Mouse (Mus musculus): ENCODE results near the gene Dok3. TPM values are rescaled to one million over a fixed set of nuclear protein-coding genes. Genes with fewer than 3 reads are reported as not detected.
"Not testable (repeated sequence)": the region's sequence is repeated elsewhere in the genome, so short reads cannot be mapped to it uniquely, and the experiment has no call there.

The Dok3 gene
- total RNA-seq (2021): 1 to 10 TPM; 5.0 to 6.5 TPM
- long read RNA-seq, partial matches to known transcripts: 1 of 7 reads
- long read RNA-seq, other reads (novel, unspliced or antisense): 2 of 7 reads

GRCm38 (mm10) chr13:55529198-55529915 lies at the start of gene Dok3:
Dok3 (minus strand) TSS chr13:55529296.
- no peak for DNase-seq (ENCODE audit: low spot score in 2 of 2)

- no peak for DNase-seq (ENCODE audit: low spot score in 2 of 2)
Observed at GRCm38 (mm10) chr13:55578086-55578485, 49.0 kb upstream of the Dok3 start.

DNA sequence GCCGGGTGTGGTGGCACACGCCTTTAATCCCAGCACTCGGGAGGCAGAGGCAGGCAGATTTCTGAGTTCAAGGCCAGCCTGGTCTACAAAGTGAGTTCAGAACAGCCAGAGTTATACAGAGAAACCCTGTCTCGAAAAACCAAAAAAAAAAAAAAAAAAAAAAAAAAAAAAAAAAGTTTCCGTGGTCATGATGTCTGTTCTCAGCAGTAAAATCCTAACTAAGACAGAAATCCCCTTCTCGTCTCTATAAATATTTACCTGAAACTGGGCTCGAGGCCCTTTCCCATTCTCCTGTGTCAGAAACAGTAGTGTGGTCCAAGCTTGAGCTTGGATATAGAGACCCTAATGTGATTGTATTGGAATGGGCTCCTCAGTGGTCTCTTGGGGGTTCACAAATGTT lies 47.8 kb upstream of the Dok3 start:
- DNase-seq (ENCODE audit: low spot score in 2 of 2): not testable (repeated sequence)

DNA sequence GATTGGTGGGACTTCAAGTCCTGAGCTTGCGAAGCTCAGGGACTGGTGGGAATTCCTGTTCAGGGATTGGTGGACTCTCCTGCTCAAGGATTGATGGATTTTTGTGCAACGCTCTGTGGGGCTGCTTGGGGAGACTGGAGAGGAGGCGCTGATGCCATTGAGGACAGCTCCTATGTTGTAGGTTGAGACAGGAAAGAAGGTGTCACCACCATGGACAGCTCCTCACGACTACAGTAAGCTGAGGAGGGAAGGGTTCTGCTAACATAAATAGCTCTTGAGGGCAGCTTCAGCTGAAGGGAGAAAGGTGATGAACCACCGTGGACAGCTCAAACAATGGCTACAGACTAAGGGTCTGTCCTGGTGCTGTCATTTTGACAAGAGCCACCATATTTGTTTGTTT lies 46.8 kb upstream of the Dok3 start:
- DNase-seq (ENCODE audit: low spot score in 2 of 2): no peak

GRCm38 (mm10) chr13:55574321-55574720 lies 45.2 kb upstream of the Dok3 start:
- DNase-seq (ENCODE audit: low spot score in 2 of 2): no peak

DNA sequence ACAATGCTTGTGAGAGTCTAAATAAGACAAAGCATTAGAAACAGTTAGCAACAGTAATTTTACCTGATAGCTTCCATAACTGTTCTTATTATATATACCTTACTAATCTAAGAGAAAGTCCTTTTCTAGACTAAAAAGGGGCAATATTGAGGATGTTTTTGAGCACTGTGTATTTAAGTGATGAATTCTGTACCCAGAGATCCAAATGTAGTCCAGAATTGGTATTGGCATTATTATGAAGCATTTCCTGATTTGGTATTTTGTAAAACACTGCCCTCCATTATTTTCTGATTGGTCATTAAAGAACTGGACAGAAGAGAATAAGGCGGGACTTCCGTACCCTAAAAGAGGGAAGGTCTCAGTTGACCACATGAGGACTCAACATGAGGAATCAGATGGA lies 44.3 kb upstream of the Dok3 start, which contains the start of gene Tmed9:
Gene Tmed9 (plus strand): TSS at position 301 of the 400 bp plus-strand sequence.
- no peak for DNase-seq (ENCODE audit: low spot score in 2 of 2)

DNA sequence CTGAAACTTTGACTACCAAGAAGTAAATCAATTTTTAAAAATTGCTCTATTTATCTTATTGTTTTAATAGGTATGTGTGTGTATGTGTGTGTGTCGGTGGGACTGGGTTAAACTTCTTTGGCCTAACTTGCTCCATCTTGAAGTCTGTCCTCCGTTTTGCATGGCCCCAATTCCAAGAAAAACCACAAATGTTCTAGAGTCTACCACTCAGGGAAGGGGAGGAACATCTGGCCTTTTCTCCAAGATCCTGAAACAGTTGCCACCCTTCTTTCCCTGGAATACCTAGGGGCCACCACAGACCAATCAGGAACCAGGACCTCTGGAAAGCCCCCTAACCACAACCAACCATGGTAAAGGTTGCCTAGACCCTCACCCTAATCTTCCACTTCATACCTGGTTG lies 42.9 kb upstream of the Dok3 start:
- DNase-seq (ENCODE audit: low spot score in 2 of 2): no peak

GRCm38 (mm10) chr13:55571027-55571751 lies 42.1 kb upstream of the Dok3 start, which contains the start of gene Fam193b:
Fam193b (minus strand) TSS chr13:55571120.
- DNase-seq (ENCODE audit: low spot score in 2 of 2): peak; percentile 94 to 96

GRCm38 (mm10) chr13:55570286-55570973 lies 41.3 kb upstream of the Dok3 start:
- DNase-seq (ENCODE audit: low spot score in 2 of 2): peak; percentile 51 to 64

DNA sequence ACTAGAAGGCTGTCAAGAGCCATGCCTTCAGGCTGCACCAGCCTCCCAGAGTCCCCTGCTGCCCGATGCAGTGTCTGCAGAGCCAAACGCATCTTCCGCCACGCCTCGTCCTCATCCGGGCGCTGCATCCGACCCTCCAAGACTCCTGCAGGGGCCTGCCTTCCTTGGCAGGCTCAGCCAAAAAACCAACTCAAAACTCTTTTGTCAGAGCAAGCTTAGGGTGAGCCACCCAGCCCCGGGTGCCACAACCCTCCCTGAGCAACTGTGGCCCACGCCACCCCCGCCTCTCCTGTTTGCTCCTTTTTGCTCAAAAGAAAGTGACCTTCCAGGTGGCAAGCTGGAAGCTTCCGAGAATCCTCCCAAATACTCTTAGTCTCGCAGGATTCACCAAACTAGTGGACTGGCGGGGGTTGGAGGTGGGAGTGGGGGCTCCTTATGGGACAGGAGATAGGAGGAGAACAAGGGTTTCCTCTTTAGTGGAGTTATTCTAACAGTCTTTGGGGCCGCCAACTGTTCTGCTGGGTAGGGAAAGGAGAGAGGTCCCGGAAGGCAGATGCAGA lies 40.7 kb upstream of the Dok3 start:
- DNase-seq (ENCODE audit: low spot score in 2 of 2): peak; percentile 28 to 31

DNA sequence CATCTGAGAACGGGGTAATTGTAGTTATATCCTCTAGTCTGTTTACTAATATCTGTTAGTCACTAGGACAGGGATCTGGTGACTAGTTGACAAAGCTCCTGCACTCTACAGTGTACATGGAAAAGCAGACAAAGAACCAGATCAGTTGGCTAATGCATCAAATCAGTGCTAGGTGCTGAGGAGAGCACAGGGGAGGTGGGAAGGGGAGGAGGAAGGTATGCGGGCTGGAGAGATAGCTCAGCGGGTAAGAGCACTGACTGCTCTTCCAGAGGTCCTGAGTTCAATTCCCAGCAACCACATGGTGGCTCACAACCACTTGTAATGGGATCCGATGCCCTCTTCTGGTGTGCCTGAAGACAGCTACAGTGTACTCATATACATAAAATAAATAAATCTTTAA lies 39.4 kb upstream of the Dok3 start:
- not testable (repeated sequence) for DNase-seq (ENCODE audit: low spot score in 2 of 2)

- no peak for DNase-seq (ENCODE audit: low spot score in 2 of 2)
Observed at GRCm38 (mm10) chr13:55567949-55568348, 38.9 kb upstream of the Dok3 start.

DNA sequence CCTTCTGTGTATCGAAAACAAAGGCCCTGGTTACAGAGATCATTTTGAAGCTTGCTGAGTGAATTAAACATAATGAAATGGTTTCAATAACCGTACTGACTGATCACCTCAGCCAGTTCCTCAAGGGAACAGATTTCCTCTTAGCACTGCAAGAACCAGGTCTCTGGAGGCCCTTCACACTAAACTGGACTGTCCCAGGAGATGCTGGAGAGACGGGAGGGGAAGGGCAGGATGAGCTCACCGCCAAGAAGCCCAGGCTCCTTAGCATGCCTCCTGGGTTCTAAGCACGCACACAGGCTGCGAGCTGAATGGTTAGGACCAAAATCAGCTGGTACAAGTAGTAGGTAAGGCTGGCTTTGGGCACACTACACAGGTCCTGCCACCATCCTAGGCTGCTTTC lies 37.9 kb upstream of the Dok3 start:
- no peak for DNase-seq (ENCODE audit: low spot score in 2 of 2)

DNA sequence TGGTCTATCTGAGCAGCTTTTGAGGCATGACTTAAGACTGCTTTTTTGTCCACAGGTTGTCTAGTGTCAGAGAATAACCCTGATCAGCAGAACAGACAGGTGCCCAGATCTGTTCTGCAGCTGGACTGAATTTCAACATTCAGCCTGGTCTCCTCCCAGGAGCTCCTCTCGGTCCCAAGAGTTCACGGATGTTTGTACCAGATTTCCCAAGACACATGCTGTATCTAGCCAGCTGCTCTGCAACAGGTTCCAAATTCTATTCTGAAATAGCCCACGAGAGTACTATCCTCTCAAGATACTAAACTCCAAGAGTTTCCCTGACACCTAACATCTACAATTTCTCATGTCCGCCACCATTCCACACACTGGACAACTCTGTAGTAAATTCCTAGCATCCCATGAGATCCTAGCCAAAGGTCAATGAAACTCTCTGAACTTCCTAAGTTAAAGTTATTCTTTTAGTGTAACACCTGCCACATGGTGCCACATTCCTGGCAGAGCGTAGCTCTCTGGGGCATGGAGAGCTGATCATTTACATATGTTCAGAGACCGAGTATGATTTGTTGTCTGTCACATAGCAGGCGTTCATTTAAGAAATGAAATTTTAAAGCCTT lies 34.3 kb upstream of the Dok3 start:
- DNase-seq (ENCODE audit: low spot score in 2 of 2): no peak

DNA sequence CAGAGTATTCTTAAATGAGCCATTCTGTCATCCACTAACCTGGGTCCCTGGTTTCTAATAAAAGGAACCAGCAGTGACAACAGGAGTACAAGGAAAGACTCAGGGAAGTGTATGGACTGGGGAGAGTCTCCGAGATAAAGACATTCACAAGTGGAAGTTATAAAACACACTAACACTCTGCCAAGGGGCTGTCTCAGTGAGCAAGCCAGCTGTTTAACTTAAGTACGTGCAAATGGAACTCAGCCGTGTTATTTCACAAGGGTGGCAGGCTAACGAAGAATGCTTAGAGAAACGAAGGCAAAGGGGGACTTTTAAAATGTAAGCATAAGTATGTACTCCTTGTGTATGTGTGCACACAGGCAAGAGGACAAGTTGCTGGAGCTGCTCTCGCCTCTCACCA lies 28.4 kb upstream of the Dok3 start:
- DNase-seq (ENCODE audit: low spot score in 2 of 2): no peak

GRCm38 (mm10) chr13:55555921-55556320 lies 26.8 kb upstream of the Dok3 start:
- no peak for DNase-seq (ENCODE audit: low spot score in 2 of 2)

DNA sequence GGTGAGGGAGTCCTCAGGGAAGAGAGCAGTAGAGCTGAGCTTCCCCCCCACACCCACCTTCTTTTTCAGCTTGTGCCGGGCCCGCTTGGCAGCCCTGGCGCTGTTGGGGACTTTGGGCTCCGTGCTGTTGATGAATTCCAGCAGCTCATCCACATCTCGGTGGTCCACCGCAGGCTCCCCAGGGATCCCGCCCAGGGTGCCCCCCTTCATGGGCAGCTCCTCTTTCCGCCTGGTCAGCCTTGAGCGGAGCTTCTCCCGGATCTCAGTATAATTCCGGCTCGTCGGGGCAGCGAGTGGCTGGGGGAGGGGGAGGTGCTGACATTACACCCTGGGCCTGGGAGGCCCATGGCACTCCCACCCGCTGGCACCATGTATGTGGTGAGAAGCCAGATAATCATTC lies 20.0 kb upstream of the Dok3 start:
- no peak for DNase-seq (ENCODE audit: low spot score in 2 of 2)

- no peak for DNase-seq (ENCODE audit: low spot score in 2 of 2)
Observed at GRCm38 (mm10) chr13:55548426-55548825, 19.3 kb upstream of the Dok3 start.

DNA sequence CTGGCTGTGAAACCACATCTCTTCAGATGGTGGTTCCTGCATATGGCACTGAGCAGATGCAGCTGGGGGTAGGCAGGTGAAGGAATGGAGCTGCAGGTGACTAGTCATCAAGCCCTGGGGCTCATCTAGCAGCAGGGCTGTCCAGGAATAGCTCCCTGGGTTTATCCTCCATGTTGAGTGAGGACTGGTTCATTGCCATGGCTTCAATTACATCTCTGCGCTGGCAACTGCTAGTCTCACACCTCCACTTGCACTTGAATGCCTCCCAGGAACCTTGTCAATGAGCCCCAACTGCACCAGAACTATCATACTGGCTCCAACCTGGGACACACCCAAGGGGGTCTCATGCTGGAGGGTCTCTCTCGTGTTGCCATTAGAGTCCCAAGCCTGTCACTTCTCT lies 18.8 kb upstream of the Dok3 start:
- no peak for DNase-seq (ENCODE audit: low spot score in 2 of 2)

DNA sequence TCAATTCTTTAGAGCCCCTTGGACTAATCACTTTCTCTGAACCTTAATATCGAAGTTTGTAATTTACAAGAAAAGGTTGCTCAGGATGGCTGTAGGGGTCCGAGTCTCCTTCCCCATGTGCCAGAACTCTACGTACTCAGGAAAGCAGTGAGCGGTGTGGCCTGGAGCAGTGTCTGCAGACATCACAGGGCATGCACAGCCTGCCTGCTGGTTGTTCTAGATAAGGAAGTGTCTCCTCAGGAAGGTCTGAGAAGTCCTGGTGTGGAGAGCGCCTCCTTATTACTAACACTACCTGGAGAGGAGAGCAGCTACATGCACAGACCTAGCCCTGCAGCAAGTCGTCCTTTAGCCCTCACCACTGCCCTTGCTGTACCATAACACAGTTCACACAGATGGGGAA lies 15.7 kb upstream of the Dok3 start:
- DNase-seq (ENCODE audit: low spot score in 2 of 2): no peak

DNA sequence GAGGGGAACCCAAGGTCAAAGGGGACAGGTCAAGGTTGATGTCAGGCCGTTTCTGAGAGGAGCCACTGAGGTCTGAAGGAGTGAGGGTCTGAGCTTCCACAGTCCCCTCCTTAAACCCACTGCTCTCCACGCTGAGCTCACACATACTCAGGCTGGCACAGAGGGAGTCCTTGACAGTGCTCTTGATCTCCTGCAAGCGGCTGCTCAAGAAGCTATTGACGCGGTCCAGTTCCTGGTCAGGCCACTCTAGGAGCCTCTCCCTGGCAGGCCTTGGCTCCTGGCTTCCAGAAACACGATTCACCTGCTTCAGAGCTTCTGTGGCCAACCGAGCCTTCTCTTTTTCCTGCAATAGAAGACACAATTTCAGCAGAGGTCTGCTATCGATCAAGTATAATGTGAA lies 14.4 kb upstream of the Dok3 start:
- no peak for DNase-seq (ENCODE audit: low spot score in 2 of 2)
